Mouse (Mus musculus) ES-E14 (cell line): Measurements from ENCODE around the gene Prss48. TPM values are rescaled to one million over a fixed set of nuclear protein-coding genes. Genes with fewer than 3 reads are reported as not detected.
"Not testable (repeated sequence)": the region's sequence is repeated elsewhere in the genome, so short reads cannot be mapped to it uniquely, and the experiment has no call there.

Experiments
- DNase-seq: peaks from one replicate; pipeline ENCODE4 v3.0.0-alpha.2; 2013; ENCODE audit warnings: low read depth, low spot score
- H3K27ac ChIP-seq: 2 replicates; pipeline ENCODE4 v1.5.1; 2012; ENCODE audit warnings: low read depth, mild to moderate bottlenecking, low read length, moderate library complexity, mixed read lengths; ENCODE audit not compliant: poor library complexity, insufficient read depth, severe bottlenecking
- H3K36me3 ChIP-seq: 2 replicates; pipeline ENCODE4 v1.6.1; 2012; ENCODE audit warnings: mild to moderate bottlenecking, low read length, moderate library complexity, mixed read lengths; ENCODE audit not compliant: control insufficient read depth, poor library complexity, insufficient read depth, severe bottlenecking
- H3K4me1 ChIP-seq, 2 experiments: fragments of 150-350 bp in 1 of 2; sonication (generic) in 1 of 2; 2 replicates each; pipeline ENCODE4 v1.6.1; 2012; ENCODE audit warnings: low read length in 2 of 2, mild to moderate bottlenecking in 1 of 2, mixed read lengths in 1 of 2; ENCODE audit not compliant: control insufficient read depth in 2 of 2, insufficient read depth in 2 of 2, poor library complexity in 1 of 2
- H3K4me3 ChIP-seq, 2 experiments: fragments of 150-350 bp in 1 of 2; sonication (generic) in 1 of 2; 2 replicates each; pipeline ENCODE4 v1.5.1; 2012; ENCODE audit warnings: low read length in 2 of 2, low read depth in 1 of 2, mild to moderate bottlenecking in 1 of 2, mixed read lengths in 1 of 2; ENCODE audit not compliant: insufficient read depth in 1 of 2, poor library complexity in 1 of 2, severe bottlenecking in 1 of 2
- H3K9ac ChIP-seq: 2 replicates; pipeline ENCODE4 v1.6.1; 2012; ENCODE audit warnings: low read depth, mild to moderate bottlenecking, low read length, mixed read lengths; ENCODE audit not compliant: poor library complexity, insufficient read depth, severe bottlenecking
- H3K9me3 ChIP-seq: fragments of 150-350 bp; sonication (generic); 2 replicates; pipeline ENCODE4 v1.6.1; 2012; ENCODE audit warnings: low read depth, mild to moderate bottlenecking, low read length; ENCODE audit not compliant: control insufficient read depth, insufficient read depth
- CHD2 ChIP-seq: IDR thresholded peaks from 2 replicates; pipeline ENCODE4 v1.6.1; 2014; ENCODE audit warnings: mild to moderate bottlenecking, low read depth, low read length, inconsistent platforms
- HCFC1 ChIP-seq: IDR thresholded peaks from 2 replicates; pipeline ENCODE4 v1.6.1; 2012; ENCODE audit warnings: low read length, inconsistent platforms, borderline replicate concordance; ENCODE audit not compliant: insufficient read depth
- MAFK ChIP-seq: IDR thresholded peaks from 2 replicates; pipeline ENCODE4 v1.6.1; 2014; ENCODE audit warnings: mild to moderate bottlenecking, low read depth, low read length, inconsistent platforms; ENCODE audit not compliant: insufficient read depth
- ZC3H11A ChIP-seq: IDR thresholded peaks from 2 replicates; pipeline ENCODE4 v1.6.1; 2012; ENCODE audit warnings: low read depth, mild to moderate bottlenecking, inconsistent platforms, low read length, borderline replicate concordance
- ZNF384 ChIP-seq: IDR thresholded peaks from 2 replicates; pipeline ENCODE4 v1.6.1; 2012; ENCODE audit warnings: low read depth, low read length, inconsistent platforms
- in situ Hi-C, 2 experiments: fragments of 600-800 bp; cut with MboI; formaldehyde crosslinking; loops; one replicate each; pipeline ENCODE4 v1.15.1; 2025; ENCODE audit warnings: low sequenced_read_pairs in 2 of 2, inconsistent platforms in 1 of 2; ENCODE audit not compliant: unreplicated experiment in 2 of 2
- total RNA-seq: library from RNA; depleted of rRNA; stranded (reverse); fragments of 300-350 nt; gene quantifications from 2 replicates; pipeline ENCODE4 v1.2.3, GENCODE M21; 2012

Prss48 gene
- total RNA-seq, 1 experiment = 0.36 TPM

DNA sequence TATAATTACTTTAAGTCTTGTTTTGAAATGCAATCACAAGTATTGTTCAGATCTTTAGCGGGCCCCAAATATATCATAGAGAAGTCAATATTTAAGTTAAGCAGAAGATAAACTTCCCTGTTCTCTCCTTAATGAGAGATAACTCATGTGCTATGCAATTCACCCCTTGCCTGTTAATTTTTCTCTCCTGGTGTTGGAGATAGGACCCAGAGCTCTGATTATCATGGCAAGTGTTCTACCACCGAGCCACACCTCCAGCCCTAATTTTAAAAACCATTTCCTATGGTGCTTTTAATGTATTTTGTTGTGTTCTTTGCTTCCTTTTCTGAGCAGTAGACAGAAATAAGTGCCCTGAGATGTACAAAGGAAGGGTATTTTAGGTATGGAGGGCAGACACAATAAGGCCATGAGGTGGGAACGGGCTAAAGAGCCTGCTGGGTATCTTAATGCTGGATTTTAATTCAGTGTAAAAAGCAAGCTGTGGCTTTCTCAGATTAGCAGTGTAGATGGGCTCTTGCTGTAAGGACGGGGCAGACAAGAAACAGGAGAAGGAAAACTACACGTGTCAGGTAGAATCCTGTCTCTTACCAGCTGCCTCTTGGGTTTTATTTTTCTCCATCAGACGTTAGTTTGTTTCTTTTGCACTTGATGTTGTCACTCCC is 11.0 kb downstream of the Prss48 start:
- no peak overlapping the region for H3K4me3 ChIP-seq
- no peak overlapping the region for H3K27ac ChIP-seq
- no peaks in the 10 kb centered on the region; the same call in 1 of the 2 replicates for H3K36me3 ChIP-seq
- in situ Hi-C loops = no loop called here
- H3K4me1 ChIP-seq = peaks cover 7 to 13% of the 10 kb centered on the region in 2 experiments
- H3K9me3 ChIP-seq = no peaks in the 10 kb centered on the region
- DNase-seq = no peak
- TF ChIP-seq HCFC1 (no peak), ZNF384 (no peak), ZC3H11A (no peak), MAFK (no peak), CHD2 (no peak)
- no peak overlapping the region for H3K9ac ChIP-seq

DNA sequence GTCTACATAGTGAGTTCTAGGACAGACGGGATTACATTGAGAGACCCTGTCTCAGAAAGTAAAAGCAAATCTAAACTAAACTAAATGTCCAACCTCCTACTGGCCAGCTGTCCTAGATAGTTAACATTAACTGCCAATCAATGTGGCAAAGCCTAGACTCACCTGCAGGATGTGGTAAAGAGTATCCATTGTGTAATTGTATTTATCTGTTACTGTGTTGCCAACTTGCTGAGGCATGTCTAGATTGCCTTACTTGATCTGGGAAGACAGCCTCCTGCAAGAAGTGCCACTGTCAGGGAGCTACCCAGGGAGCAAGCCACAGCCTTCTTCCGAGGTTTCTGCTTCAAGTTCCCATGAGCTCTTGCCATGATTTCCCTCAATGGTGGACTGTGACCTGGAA is 15.1 kb downstream of the Prss48 start:
- TF ChIP-seq ZNF384 (no peak), CHD2 (no peak), MAFK (no peak)
- no peaks in the 10 kb centered on the region; the same call in 1 of the 2 replicates for H3K36me3 ChIP-seq
- no peak for DNase-seq
- in situ Hi-C loops = no loop called here
- no peak overlapping the region for H3K9ac ChIP-seq
- H3K4me3 ChIP-seq = no peak overlapping the region
- no peak overlapping the region for H3K27ac ChIP-seq
- no peaks in the 10 kb centered on the region for H3K9me3 ChIP-seq
- peaks cover 2 to 6% of the 10 kb centered on the region in 2 experiments; a peak in 2 of 4 replicates for H3K4me1 ChIP-seq

DNA sequence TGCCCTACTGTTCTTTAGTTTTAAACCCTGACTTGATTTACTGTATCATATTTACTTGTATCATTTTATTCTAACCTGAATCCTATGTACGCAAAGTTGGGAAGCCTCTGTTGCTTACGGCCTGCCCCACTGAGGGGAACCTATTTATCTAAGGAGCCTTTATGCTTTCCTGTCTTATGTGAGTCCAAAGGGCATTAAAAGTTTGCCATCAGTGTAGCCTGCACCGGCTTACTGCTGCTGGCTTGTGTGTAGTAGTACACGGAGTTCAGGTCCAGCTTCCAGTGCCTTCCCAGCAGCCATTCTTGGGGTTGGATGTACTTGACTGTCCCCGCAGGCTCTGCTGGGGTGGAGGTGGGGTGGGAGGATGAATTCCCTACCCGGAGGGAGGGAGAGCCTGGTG is 17.8 kb downstream of the Prss48 start:
- TF ChIP-seq HCFC1 = no peak
- no peak for TF ChIP-seq CHD2
- TF ChIP-seq MAFK = no peak
- no peak for TF ChIP-seq ZNF384
- no peak for TF ChIP-seq ZC3H11A
- Histone ChIP-seq H3K36me3 (no peaks in the 10 kb centered on the region; the same call in 1 of the 2 replicates), H3K4me3 (no peak overlapping the region), H3K9ac (no peak overlapping the region), H3K4me1 (no peaks in the 10 kb centered on the region), H3K27ac (no peak overlapping the region), H3K9me3 (no peaks in the 10 kb centered on the region)
- in situ Hi-C loops = no loop called here
- no peak for DNase-seq

DNA sequence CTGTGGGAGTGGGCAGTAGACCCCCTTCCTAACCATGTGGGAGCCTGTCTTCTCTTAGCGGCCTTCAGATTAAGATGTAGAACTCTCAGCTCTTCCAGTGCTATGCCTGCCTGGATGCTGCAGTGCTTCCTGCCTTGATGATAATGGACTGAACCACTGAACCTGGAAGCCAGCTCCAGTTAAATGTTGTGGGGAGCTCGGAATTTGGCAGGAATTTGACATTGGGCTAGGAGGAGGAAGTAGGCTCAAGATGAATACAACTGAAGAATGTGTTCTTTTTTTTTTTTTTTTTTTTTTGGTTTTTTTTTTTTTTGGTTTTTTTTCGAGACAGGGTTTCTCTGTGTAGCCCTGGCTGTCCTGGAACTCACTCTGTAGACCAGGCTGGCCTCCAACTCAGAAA is 20.5 kb downstream of the Prss48 start:
- H3K4me1 ChIP-seq, H3K9me3 ChIP-seq, H3K36me3 ChIP-seq, in situ Hi-C loops, H3K9ac ChIP-seq, H3K27ac ChIP-seq, H3K4me3 ChIP-seq, DNase-seq: not testable (repeated sequence)
- TF ChIP-seq ZNF384 = peak; percentile 72

DNA sequence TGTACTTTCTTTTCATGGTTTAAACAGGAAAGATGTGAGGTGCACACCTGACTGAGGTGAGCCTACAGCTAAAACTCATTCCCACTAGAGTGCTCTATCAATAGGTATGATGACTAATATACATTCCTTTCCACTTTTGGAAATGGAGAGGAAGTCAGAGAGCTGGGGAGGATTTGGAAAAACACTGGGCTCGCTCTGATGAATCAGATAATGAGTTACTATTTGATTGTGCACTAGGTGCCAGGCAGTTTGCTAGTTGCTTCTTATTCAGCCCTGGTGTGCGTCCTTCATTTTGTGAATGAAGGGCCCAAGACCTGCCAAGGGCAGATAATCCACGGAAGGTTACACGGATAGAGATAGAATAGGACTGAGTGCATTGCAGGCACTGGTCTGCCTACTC is 22.3 kb downstream of the Prss48 start:
- H3K27ac ChIP-seq = no peak overlapping the region

More for the DNA sequence above, 22.3 kb downstream of the Prss48 start:
- in situ Hi-C loops = no loop called here
- H3K36me3 ChIP-seq = no peaks in the 10 kb centered on the region
- no peak for DNase-seq
- H3K9me3 ChIP-seq = no peaks in the 10 kb centered on the region
- peaks cover 0 to 6% of the 10 kb centered on the region in 2 experiments; a peak in 1 of 4 replicates for H3K4me1 ChIP-seq
- TF ChIP-seq CHD2 (no peak), HCFC1 (no peak), MAFK (no peak), ZNF384 (no peak), ZC3H11A (no peak)
- H3K4me3 ChIP-seq = no peak overlapping the region
- no peak overlapping the region for H3K9ac ChIP-seq
